Mouse (Mus musculus): ENCODE results near the gene Plod2. TPM values are rescaled to one million over a fixed set of nuclear protein-coding genes. Genes with fewer than 3 reads are reported as not detected.

Plod2 gene
- total RNA-seq (2021), result 10 to 100 TPM; 26.2 to 31.4 TPM
- long read RNA-seq, experiment 1, transcript Plod2-203 (20 exons, 3,663 nt), result major isoform, 18 of 24 reads
- long read RNA-seq, experiment 1, partial matches to known transcripts, result 2 of 24 reads
- long read RNA-seq, experiment 1, other reads (novel, unspliced or antisense), result 1 of 24 reads
- long read RNA-seq, experiment 2, transcript Plod2-203 (20 exons, 3,663 nt), result major isoform, 22 of 34 reads
- long read RNA-seq, experiment 2, partial matches to known transcripts, result 2 of 34 reads
- long read RNA-seq, experiment 2, other reads (novel, unspliced or antisense), result 6 of 34 reads

GRCm38 (mm10) chr9:92541977-92542561, at the start of gene Plod2:
TSS of gene Plod2 (plus strand) at chr9:92542223.
- DNase-seq (ENCODE audit: low spot score in 2 of 2), result peak; percentile 57 to 76

GRCm38 (mm10) chr9:92499710-92500410, 42.2 kb upstream of the Plod2 start:
- DNase-seq (ENCODE audit: low spot score in 2 of 2), result peak; percentile 86 to 91

- no peak for DNase-seq (ENCODE audit: low spot score in 2 of 2)
Observed at GRCm38 (mm10) chr9:92504256-92504655, 37.8 kb upstream of the Plod2 start.

GRCm38 (mm10) chr9:92504889-92505288, 37.1 kb upstream of the Plod2 start:
- no peak for DNase-seq (ENCODE audit: low spot score in 2 of 2)

GRCm38 (mm10) chr9:92511696-92512095, 30.3 kb upstream of the Plod2 start:
- DNase-seq (ENCODE audit: low spot score in 2 of 2), result no peak

GRCm38 (mm10) chr9:92517036-92517435, 25.0 kb upstream of the Plod2 start:
- no peak for DNase-seq (ENCODE audit: low spot score in 2 of 2)

- DNase-seq (ENCODE audit: low spot score in 2 of 2), result no peak
Observed at GRCm38 (mm10) chr9:92520751-92521150, 21.3 kb upstream of the Plod2 start.

- DNase-seq (ENCODE audit: low spot score in 2 of 2), result no peak
Observed at GRCm38 (mm10) chr9:92524506-92524905, 17.5 kb upstream of the Plod2 start.

- no peak for DNase-seq (ENCODE audit: low spot score in 2 of 2)
Observed at GRCm38 (mm10) chr9:92530055-92530454, 12.0 kb upstream of the Plod2 start.

- no peak for DNase-seq (ENCODE audit: low spot score in 2 of 2)
Observed at GRCm38 (mm10) chr9:92537735-92538134, 4.3 kb upstream of the Plod2 start.

- no peak for DNase-seq (ENCODE audit: low spot score in 2 of 2)
Observed at GRCm38 (mm10) chr9:92538216-92538615, 3.8 kb upstream of the Plod2 start.

- peak; percentile 33 to 65 for DNase-seq (ENCODE audit: low spot score in 2 of 2)
Observed at GRCm38 (mm10) chr9:92542591-92543416, 781 bp downstream of the Plod2 start.

GRCm38 (mm10) chr9:92544146-92544545, 2.1 kb downstream of the Plod2 start:
- no peak for DNase-seq (ENCODE audit: low spot score in 2 of 2)

GRCm38 (mm10) chr9:92545021-92545420, 3.0 kb downstream of the Plod2 start:
- DNase-seq (ENCODE audit: low spot score in 2 of 2), result no peak

GRCm38 (mm10) chr9:92546446-92546845, 4.4 kb downstream of the Plod2 start:
- no peak for DNase-seq (ENCODE audit: low spot score in 2 of 2)

GRCm38 (mm10) chr9:92547106-92547505, 5.1 kb downstream of the Plod2 start:
- no peak for DNase-seq (ENCODE audit: low spot score in 2 of 2)

GRCm38 (mm10) chr9:92547821-92548220, 5.8 kb downstream of the Plod2 start:
- no peak for DNase-seq (ENCODE audit: low spot score in 2 of 2)

GRCm38 (mm10) chr9:92548603-92549002, 6.6 kb downstream of the Plod2 start:
- DNase-seq (ENCODE audit: low spot score in 2 of 2), result no peak

GRCm38 (mm10) chr9:92549811-92550490, 7.9 kb downstream of the Plod2 start:
- peak in 1 of 2 experiments; percentile 50 for DNase-seq (ENCODE audit: low spot score in 2 of 2)

GRCm38 (mm10) chr9:92550981-92551380, 9.0 kb downstream of the Plod2 start:
- no peak for DNase-seq (ENCODE audit: low spot score in 2 of 2)

- DNase-seq (ENCODE audit: low spot score in 2 of 2), result no peak
Observed at GRCm38 (mm10) chr9:92551666-92552065, 9.6 kb downstream of the Plod2 start.
